Mouse (Mus musculus) bone marrow, adult 2 months (tissue): ENCODE data around the gene Tbc1d2.

ENCODE experiments used
- CTCF ChIP-seq: fragments of 200-500 bp; IDR thresholded peaks from 2 replicates; pipeline ENCODE4 v1.5.1; 2011; ENCODE audit warnings: low read length, control low read depth; ENCODE audit not compliant: control insufficient read depth, insufficient read depth
- POLR2A ChIP-seq: fragments of 200-500 bp; IDR thresholded peaks from 2 replicates; pipeline ENCODE4 v1.6.1; 2011; ENCODE audit warnings: low read depth, mild to moderate bottlenecking, control low read depth, low read length, borderline replicate concordance; ENCODE audit not compliant: control insufficient read depth

DNA sequence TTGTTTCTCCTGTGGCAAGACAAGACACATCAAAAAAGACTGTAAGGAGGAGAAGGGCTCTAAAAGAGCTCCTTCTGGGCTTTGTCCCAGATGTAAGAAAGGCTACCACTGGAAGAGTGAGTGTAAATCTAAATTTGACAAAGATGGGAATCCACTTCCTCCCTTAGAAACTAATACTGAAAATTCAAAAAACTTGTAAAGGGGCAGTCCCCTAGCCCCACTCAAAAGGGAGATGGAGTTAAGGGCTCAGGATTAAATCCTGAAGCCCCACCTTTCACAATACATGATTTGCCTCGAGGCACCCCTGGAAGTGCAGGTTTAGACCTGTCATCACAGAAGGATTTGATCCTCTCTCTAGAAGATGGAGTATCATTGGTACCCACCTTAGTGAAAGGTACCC lies 71.8 kb downstream of the Tbc1d2 start:
- TF ChIP-seq CTCF (no peak), POLR2A (no peak)
